In the genomic region with DNA sequence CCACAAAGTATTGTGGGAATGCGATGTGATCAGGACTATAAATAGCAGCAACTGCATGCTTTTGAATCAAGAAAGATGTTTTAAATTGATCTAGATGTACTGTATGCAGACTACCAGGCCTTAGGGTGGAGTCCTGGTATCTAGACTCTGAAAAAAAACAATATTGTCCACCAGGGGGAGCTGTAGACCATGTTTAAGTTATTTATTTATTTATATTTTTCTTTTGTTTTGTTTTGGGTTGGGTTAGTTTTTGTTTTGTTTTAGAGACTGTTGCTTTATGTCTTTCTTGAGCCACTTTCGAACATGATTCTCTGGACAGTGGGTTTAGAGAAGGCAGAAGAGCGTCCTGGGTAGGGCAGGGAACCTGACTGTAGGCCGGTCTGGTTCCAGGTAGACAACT, we compare ENCODE assay signal across 9 mouse cellular contexts. TPM values are rescaled to one million over a fixed set of nuclear protein-coding genes. Genes with fewer than 3 reads are reported as not detected.
DNase-seq lines count a peak whose midpoint lies in the region; ATAC-seq lines count a peak whose summit lies in the region.
"Had no signal": no experiment of that assay in that cellular context is flagged by ENCODE, and none has a peak within 500 bp of the region (broad histone marks: within the 10 kb centered on the region; RNA-seq: fewer than 3 reads in every experiment).

No protein-coding gene starts in this region.

- H3K4me2 ChIP-seq in neural tube, embryonic 13.5 days: no peak overlapping the region
- H3K4me2 ChIP-seq in neural tube, embryonic 15.5 days: no peak overlapping the region
- H3K4me2 ChIP-seq in embryonic facial prominence, embryonic 14.5 days (ENCODE audit: low read depth, low read length): no peak overlapping the region

- 53% methylated on average over 4 of the region's 4 CpGs for WGBS in neural tube, embryonic 13.5 days
- 49% methylated on average over 4 of the region's 4 CpGs for WGBS in neural tube, embryonic 15.5 days
- 53% methylated on average over 4 of the region's 4 CpGs for WGBS in embryonic facial prominence, embryonic 14.5 days

- H3K27me3 ChIP-seq in neural tube, embryonic 13.5 days: no peaks in the 10 kb centered on the region; the same call in 1 of the 2 replicates
- H3K27me3 ChIP-seq in neural tube, embryonic 15.5 days (replicated peaks): no peaks in the 10 kb centered on the region
- no peaks in the 10 kb centered on the region for H3K27me3 ChIP-seq in embryonic facial prominence, embryonic 14.5 days (replicated peaks; ENCODE audit: control insufficient read depth, insufficient read depth, low read length)

- peak; percentile 22 to 70 for DNase-seq in heart, adult 18-20 months
- no peak for DNase-seq in heart, postnatal 4 days
- peak; percentile 72 for DNase-seq in embryonic facial prominence, embryonic 14.5 days (ENCODE audit: low spot score)
- DNase-seq in frontal cortex, postnatal 36 days (ENCODE audit: low spot score in 2 of 2): no peak
- DNase-seq in urinary bladder, postnatal 14 days (ENCODE audit: low spot score): no peak

- H3K4me3 ChIP-seq in neural tube, embryonic 13.5 days: no peak overlapping the region
- no peak overlapping the region for H3K4me3 ChIP-seq in neural tube, embryonic 15.5 days (replicated peaks)
- no peak overlapping the region for H3K4me3 ChIP-seq in embryonic facial prominence, embryonic 14.5 days (ENCODE audit: low read depth, low read length)

- H3K27ac ChIP-seq in neural tube, embryonic 13.5 days (replicated peaks): no peak overlapping the region
- H3K27ac ChIP-seq in neural tube, embryonic 15.5 days (replicated peaks): no peak overlapping the region
- H3K27ac ChIP-seq in embryonic facial prominence, embryonic 14.5 days (replicated peaks; ENCODE audit: low read depth, low read length): 0 out of 2 replicates have a peak overlapping the region, but pooled peaks have one; percentile 36

- H3K9ac ChIP-seq in neural tube, embryonic 13.5 days: no peak overlapping the region
- H3K9ac ChIP-seq in neural tube, embryonic 15.5 days (replicated peaks): no peak overlapping the region
- no peak overlapping the region for H3K9ac ChIP-seq in embryonic facial prominence, embryonic 14.5 days (ENCODE audit: low read depth, low read length)

- no peaks in the 10 kb centered on the region for H3K9me3 ChIP-seq in neural tube, embryonic 13.5 days
- H3K9me3 ChIP-seq in neural tube, embryonic 15.5 days (replicated peaks): no peaks in the 10 kb centered on the region
- H3K9me3 ChIP-seq in embryonic facial prominence, embryonic 14.5 days (ENCODE audit: control insufficient read depth, low read length): no peaks in the 10 kb centered on the region

- no peaks in the 10 kb centered on the region for H3K36me3 ChIP-seq in neural tube, embryonic 13.5 days
- H3K36me3 ChIP-seq in neural tube, embryonic 15.5 days: no peaks in the 10 kb centered on the region
- no peaks in the 10 kb centered on the region for H3K36me3 ChIP-seq in embryonic facial prominence, embryonic 14.5 days (ENCODE audit: control insufficient read depth, insufficient read depth, low read length)

- peak; percentile 56; the same call in 1 of the 2 replicates for ATAC-seq in neural tube, embryonic 13.5 days (ENCODE audit: low read depth)
- no peak; the same call in 1 of the 2 replicates for ATAC-seq in neural tube, embryonic 15.5 days (ENCODE audit: low FRiP score)
- ATAC-seq in embryonic facial prominence, embryonic 14.5 days (ENCODE audit: low read depth): peak; percentile 36; the same call in 1 of the 2 replicates
- peak; percentile 70 for ATAC-seq in megakaryocyte, adult 5-6 weeks (ENCODE audit: poor library complexity, severe bottlenecking)

- no peaks in the 10 kb centered on the region for H3K4me1 ChIP-seq in neural tube, embryonic 13.5 days (replicated peaks)
- H3K4me1 ChIP-seq in neural tube, embryonic 15.5 days: no peaks in the 10 kb centered on the region
- H3K4me1 ChIP-seq in embryonic facial prominence, embryonic 14.5 days (ENCODE audit: control insufficient read depth, insufficient read depth, low read length): peaks cover 7% of the 10 kb centered on the region; the same call in 1 of the 2 replicates

RNA-seq across cellular contexts. Expression of a gene that starts 21.0 kb away (rescaled TPM):
- total RNA-seq in heart, adult 18-20 months (2021): 1 to 10 TPM; 1.3 to 1.5 TPM
- under 1 TPM; 0.09 to 0.12 TPM for total RNA-seq in heart, postnatal 4 days (2021)
- 0.21 TPM in 2 replicates for polyA plus RNA-seq in neural tube, embryonic 13.5 days (2015; fragmentation: Nextera tagmentation; extraction: Ambion mirVana)
- polyA plus RNA-seq in neural tube, embryonic 15.5 days (2015; fragmentation: Nextera tagmentation; extraction: Ambion mirVana): 0.38 and 0.46 TPM in 2 replicates
- 0.15 and 0.33 TPM in 2 replicates for polyA plus RNA-seq in embryonic facial prominence, embryonic 14.5 days (2014; fragmentation: Nextera tagmentation; extraction: Ambion mirVana)
- 0.16 TPM in 1 of 2 replicates, not detected in the other for total RNA-seq in megakaryocyte, adult 5-6 weeks (2015)
- total RNA-seq in megakaryocyte, adult 5-6 weeks (2017): 0.07 and 0.33 TPM in 2 replicates
- polyA plus RNA-seq: limb, embryonic 11.5 days had no signal

Comparison
In these comparisons a context has a peak if more than half of its experiments do, and no peak if none do; other contexts are left out.
1. DNase-seq: peak in heart, adult 18-20 months (2 of 2) and embryonic facial prominence, embryonic 14.5 days (single experiment); none in heart, postnatal 4 days (single experiment), frontal cortex, postnatal 36 days (0 of 2) and urinary bladder, postnatal 14 days (single experiment).